Mouse (Mus musculus) kidney, postnatal 0 days (tissue): ENCODE measurements around the gene Pias4. TPM values are rescaled to one million over a fixed set of nuclear protein-coding genes. Genes with fewer than 3 reads are reported as not detected.

Experiments used
- ATAC-seq: fragments of 200-750 bp; cut with Nextera tagmentation; replicated peaks from 2 replicates; pipeline ENCODE4 v1.8.0; 2017; ENCODE audit warnings: low read depth, moderate number of reproducible peaks, moderate TSS enrichment, moderate library complexity; ENCODE audit not compliant: low FRiP score
- DNase-seq: peaks from one replicate; pipeline ENCODE4 v3.0.0-alpha.2; 2016; ENCODE audit warnings: low spot score
- H3K27ac ChIP-seq: fragments of 300-500 bp; sonication (generic); 2 replicates; pipeline ENCODE4 v1.5.1; 2014; ENCODE audit warnings: mild to moderate bottlenecking
- H3K27me3 ChIP-seq: fragments of 300-500 bp; sonication (generic); 2 replicates; pipeline ENCODE4 v1.6.1; 2014; ENCODE audit warnings: low read length, mixed read lengths; ENCODE audit not compliant: insufficient read depth
- H3K36me3 ChIP-seq: fragments of 300-500 bp; sonication (generic); 2 replicates; pipeline ENCODE4 v1.6.1; 2014; ENCODE audit warnings: low read length, mixed read lengths; ENCODE audit not compliant: insufficient read depth
- H3K4me1 ChIP-seq: fragments of 300-500 bp; sonication (generic); replicated peaks from 2 replicates; pipeline ENCODE4 v1.6.1; 2014; ENCODE audit warnings: antibody characterized with exemption, low read length, mixed read lengths; ENCODE audit not compliant: insufficient read depth
- H3K4me2 ChIP-seq: fragments of 300-500 bp; sonication (generic); 2 replicates; pipeline ENCODE4 v1.6.1; 2014; ENCODE audit warnings: mild to moderate bottlenecking, low read length, moderate library complexity, mixed read lengths
- H3K4me3 ChIP-seq: fragments of 300-500 bp; sonication (generic); replicated peaks from 2 replicates; pipeline ENCODE4 v1.5.1; 2014; ENCODE audit warnings: low read depth, low read length
- H3K9ac ChIP-seq: fragments of 300-500 bp; sonication (generic); 2 replicates; pipeline ENCODE4 v1.6.1; 2014; ENCODE audit warnings: low read depth, low read length
- H3K9me3 ChIP-seq: fragments of 300-500 bp; sonication (generic); replicated peaks from 2 replicates; pipeline ENCODE4 v1.6.1; 2016; ENCODE audit warnings: low read length, inconsistent platforms, mixed read lengths
- CTCF ChIP-seq: IDR thresholded peaks from 2 replicates; pipeline ENCODE4 v1.5.1; 2016; ENCODE audit warnings: antibody characterized with exemption, low read depth, mild to moderate bottlenecking, moderate library complexity
- WGBS: fragments of 180-500 bp; shearing (Covaris S2); extraction: QIAGEN DNeasy Blood & Tissue Kit; methylation state at CpG from one replicate; pipeline ENCODE4 v1.1.7; 2014; 5-methylcytosine and 5-hydroxymethylcytosine counted together
- polyA plus RNA-seq: library from polyadenylated mRNA; unstranded; fragments of >200 nt; fragmentation: Nextera tagmentation; extraction: Ambion mirVana; gene quantifications from 2 replicates; pipeline ENCODE4 v1.2.1, GENCODE M21; 2015

Pias4 gene
- polyA plus RNA-seq, 1 experiment from 2014 or later: 28.4 TPM

- Histone ChIP-seq H3K9ac (0 out of 2 replicates have a peak overlapping the region, but pooled peaks have one; percentile 54), H3K9me3 (no peaks in the 10 kb centered on the region), H3K4me1 (peaks cover 8% of the 10 kb centered on the region), H3K36me3 (0 out of 2 replicates have a peak, but pooled peaks cover 4% of the 10 kb centered on the region), H3K4me3 (peak overlapping the region; percentile 37), H3K27ac (peak overlapping the region; percentile 88), H3K27me3 (no peaks in the 10 kb centered on the region), H3K4me2 (peak overlapping the region; percentile 65)
- peak; percentile 41 for ATAC-seq
- WGBS: 4% methylated on average over 5 of the region's 5 CpGs
- DNase-seq: no peak
- no peak for TF ChIP-seq CTCF
Observed at GRCm38 (mm10) chr10:81168087-81168431, 336 bp upstream of the Pias4 start.

- no peak for ATAC-seq
- no peak for DNase-seq
- H3K36me3 ChIP-seq: peaks cover 22% of the 10 kb centered on the region; the same call in 1 of the 2 replicates
- 39% methylated on average over 8 of the region's 8 CpGs for WGBS
- no peak overlapping the region for H3K4me2 ChIP-seq
- peaks cover 11% of the 10 kb centered on the region for H3K4me1 ChIP-seq
- TF ChIP-seq CTCF: no peak
- no peaks in the 10 kb centered on the region for H3K27me3 ChIP-seq
- H3K27ac ChIP-seq: no peak overlapping the region
- no peaks in the 10 kb centered on the region for H3K9me3 ChIP-seq
- no peak overlapping the region for H3K9ac ChIP-seq
- H3K4me3 ChIP-seq: no peak overlapping the region
Observed at GRCm38 (mm10) chr10:81165118-81165517, 2.6 kb downstream of the Pias4 start.

- no peak overlapping the region for H3K9ac ChIP-seq
- H3K4me2 ChIP-seq: no peak overlapping the region
- TF ChIP-seq CTCF: no peak
- H3K27me3 ChIP-seq: no peaks in the 10 kb centered on the region
- H3K4me1 ChIP-seq: peaks cover 11% of the 10 kb centered on the region
- H3K36me3 ChIP-seq: peaks cover 27% of the 10 kb centered on the region
- WGBS: 55% methylated on average over 2 of the region's 2 CpGs
- no peak overlapping the region for H3K4me3 ChIP-seq
- DNase-seq: no peak
- H3K27ac ChIP-seq: no peak overlapping the region
- ATAC-seq: peak; percentile 34
- no peaks in the 10 kb centered on the region for H3K9me3 ChIP-seq
Observed at GRCm38 (mm10) chr10:81162318-81162652, 5.4 kb downstream of the Pias4 start.

- DNase-seq: peak; percentile 49
- Histone ChIP-seq H3K9ac (no peak overlapping the region), H3K4me3 (no peak overlapping the region), H3K36me3 (peaks cover 33% of the 10 kb centered on the region), H3K9me3 (no peaks in the 10 kb centered on the region), H3K4me1 (peaks cover 7% of the 10 kb centered on the region), H3K27ac (0 out of 2 replicates have a peak overlapping the region, but pooled peaks have one; percentile 25), H3K4me2 (no peak overlapping the region), H3K27me3 (no peaks in the 10 kb centered on the region)
- 41% methylated on average over 8 of the region's 8 CpGs for WGBS
- peak; percentile 31 for ATAC-seq
- no peak for TF ChIP-seq CTCF
Observed at GRCm38 (mm10) chr10:81161602-81162317, 6.0 kb downstream of the Pias4 start.

GRCm38 (mm10) chr10:81154736-81155135 lies 13.0 kb downstream of the Pias4 start:
- ATAC-seq (no peak), DNase-seq (no peak)
- H3K36me3 ChIP-seq: peaks cover 50% of the 10 kb centered on the region
- no peaks in the 10 kb centered on the region for H3K9me3 ChIP-seq
- H3K4me1 ChIP-seq: no peaks in the 10 kb centered on the region
- 79% methylated on average over 6 of the region's 6 CpGs for WGBS
- H3K27ac ChIP-seq: no peak overlapping the region
- H3K4me3 ChIP-seq: no peak overlapping the region
- H3K27me3 ChIP-seq: no peaks in the 10 kb centered on the region
- no peak overlapping the region for H3K9ac ChIP-seq
- no peak for TF ChIP-seq CTCF
- no peak overlapping the region for H3K4me2 ChIP-seq

- Histone ChIP-seq H3K27ac (no peak overlapping the region), H3K4me3 (no peak overlapping the region), H3K9ac (no peak overlapping the region), H3K36me3 (peaks cover 53% of the 10 kb centered on the region), H3K4me2 (no peak overlapping the region), H3K27me3 (no peaks in the 10 kb centered on the region), H3K9me3 (no peaks in the 10 kb centered on the region), H3K4me1 (no peaks in the 10 kb centered on the region)
- no peak for ATAC-seq
- 89% methylated on average over 12 of the region's 12 CpGs for WGBS
- no peak for DNase-seq
- no peak for TF ChIP-seq CTCF
Observed at GRCm38 (mm10) chr10:81154313-81154712, 13.4 kb downstream of the Pias4 start.

- WGBS: 66% methylated on average over 12 of the region's 12 CpGs
Observed at GRCm38 (mm10) chr10:81152609-81153008, 15.1 kb downstream of the Pias4 start.

More at GRCm38 (mm10) chr10:81152609-81153008, 15.1 kb downstream of the Pias4 start:
- TF ChIP-seq CTCF: no peak
- ATAC-seq (peak; percentile 18; the same call in 1 of the 2 replicates), DNase-seq (peak; percentile 26)
- Histone ChIP-seq H3K9ac (no peak overlapping the region), H3K4me2 (no peak overlapping the region), H3K27ac (peak overlapping the region; percentile 60; the same call in 1 of the 2 replicates), H3K4me1 (no peaks in the 10 kb centered on the region), H3K9me3 (no peaks in the 10 kb centered on the region), H3K36me3 (peaks cover 68% of the 10 kb centered on the region), H3K4me3 (no peak overlapping the region), H3K27me3 (no peaks in the 10 kb centered on the region)
